Mouse (Mus musculus) skeletal muscle tissue, adult 2 months (tissue): ENCODE measurements around the gene Thsd4.

Experiments used
- DNase-seq: peaks from one replicate; pipeline ENCODE4 v3.0.0-alpha.2; 2012; ENCODE audit warnings: low read depth, low spot score

Thsd4 gene

GRCm38 (mm10) chr9:60082107-60082581, 439.7 kb downstream of the Thsd4 start:
- DNase-seq: no peak

- no peak for DNase-seq
These were observed 444.1 kb downstream of the Thsd4 start for GRCm38 (mm10) chr9:60077761-60078160.

- no peak for DNase-seq
These were observed 445.4 kb downstream of the Thsd4 start for GRCm38 (mm10) chr9:60076396-60076795.

GRCm38 (mm10) chr9:60071620-60072263, 450.1 kb downstream of the Thsd4 start:
- DNase-seq: no peak

GRCm38 (mm10) chr9:60067241-60067640, 454.6 kb downstream of the Thsd4 start:
- no peak for DNase-seq

GRCm38 (mm10) chr9:60065184-60065583, 456.7 kb downstream of the Thsd4 start:
- DNase-seq: no peak

GRCm38 (mm10) chr9:60063191-60063720, 458.6 kb downstream of the Thsd4 start:
- DNase-seq: no peak

- no peak for DNase-seq
These were observed 465.7 kb downstream of the Thsd4 start for GRCm38 (mm10) chr9:60056131-60056530.

- no peak for DNase-seq
These were observed 466.9 kb downstream of the Thsd4 start for GRCm38 (mm10) chr9:60054951-60055350.

GRCm38 (mm10) chr9:60053117-60053516, 468.7 kb downstream of the Thsd4 start:
- no peak for DNase-seq

- no peak for DNase-seq
These were observed 469.4 kb downstream of the Thsd4 start for GRCm38 (mm10) chr9:60052415-60052814.

GRCm38 (mm10) chr9:60043175-60043574, 478.7 kb downstream of the Thsd4 start:
- no peak for DNase-seq

- no peak for DNase-seq
These were observed 487.0 kb downstream of the Thsd4 start for GRCm38 (mm10) chr9:60034883-60035282.

- DNase-seq: no peak
These were observed 494.6 kb downstream of the Thsd4 start for GRCm38 (mm10) chr9:60027234-60027633.

GRCm38 (mm10) chr9:60026795-60027194, 495.1 kb downstream of the Thsd4 start:
- no peak for DNase-seq

GRCm38 (mm10) chr9:60025919-60026318, 495.9 kb downstream of the Thsd4 start:
- no peak for DNase-seq

- no peak for DNase-seq
These were observed 496.9 kb downstream of the Thsd4 start for GRCm38 (mm10) chr9:60024971-60025370.

- DNase-seq: peak; percentile 6
These were observed 497.3 kb downstream of the Thsd4 start for GRCm38 (mm10) chr9:60024545-60024944.

GRCm38 (mm10) chr9:60022331-60022730, 499.5 kb downstream of the Thsd4 start:
- no peak for DNase-seq

GRCm38 (mm10) chr9:60020444-60020843, 501.4 kb downstream of the Thsd4 start:
- DNase-seq: no peak

GRCm38 (mm10) chr9:60010285-60010684, 511.6 kb downstream of the Thsd4 start:
- no peak for DNase-seq

GRCm38 (mm10) chr9:60008936-60009335, 512.9 kb downstream of the Thsd4 start:
- no peak for DNase-seq

- DNase-seq: no peak
These were observed 519.5 kb downstream of the Thsd4 start for GRCm38 (mm10) chr9:60002323-60002722.

- no peak for DNase-seq
These were observed 520.4 kb downstream of the Thsd4 start for GRCm38 (mm10) chr9:60001444-60001843.
